Mouse (Mus musculus) spleen, adult 2 months (tissue): ENCODE measurements at regions not wholly inside any gene's neighbourhood (a gene's known extent, or its start where the extent isn't known, plus 50 kb on each side); places are given as distances from the start of the nearest gene placed in this dataset.

Experiments used
- DNase-seq, 2 experiments: peaks; one replicate each; pipeline versions ENCODE4 v3.0.0 to v3.0.0-alpha.2; 2012 to 2021; ENCODE audit warnings: low spot score in 2 of 2, low read depth in 1 of 2
- H3K27ac ChIP-seq: fragments of 200-500 bp; 2 replicates; pipeline ENCODE4 v1.5.1; 2012; ENCODE audit warnings: low read length, inconsistent platforms; ENCODE audit not compliant: insufficient read depth
- H3K27me3 ChIP-seq: fragments of 200-500 bp; 2 replicates; pipeline ENCODE4 v1.6.1; 2012; ENCODE audit warnings: mild to moderate bottlenecking, moderate library complexity, low read length, inconsistent platforms; ENCODE audit not compliant: control insufficient read depth, insufficient read depth
- H3K36me3 ChIP-seq: fragments of 200-500 bp; 2 replicates; pipeline ENCODE4 v1.6.1; 2012; ENCODE audit warnings: mild to moderate bottlenecking, low read length, inconsistent platforms; ENCODE audit not compliant: control insufficient read depth, insufficient read depth
- H3K4me1 ChIP-seq: fragments of 200-500 bp; 2 replicates; pipeline ENCODE4 v1.6.1; 2011; ENCODE audit warnings: inconsistent platforms; ENCODE audit not compliant: control insufficient read depth, insufficient read depth, insufficient read length
- H3K4me3 ChIP-seq: fragments of 200-500 bp; 2 replicates; pipeline ENCODE4 v1.5.1; 2011; ENCODE audit warnings: mild to moderate bottlenecking, inconsistent platforms; ENCODE audit not compliant: insufficient read depth, insufficient read length; ENCODE audit errors: extremely low read depth
- CTCF ChIP-seq: fragments of 200-500 bp; IDR thresholded peaks from 2 replicates; pipeline ENCODE4 v1.5.1; 2011; ENCODE audit warnings: mild to moderate bottlenecking, inconsistent platforms; ENCODE audit not compliant: insufficient read depth, insufficient read length, insufficient replicate concordance; ENCODE audit errors: extremely low read depth
- POLR2A ChIP-seq: fragments of 200-500 bp; IDR thresholded peaks from 2 replicates; pipeline ENCODE4 v1.6.1; 2011; ENCODE audit warnings: low read depth, low read length, inconsistent platforms
- WGBS: fragments of 180-500 bp; shearing (Covaris S2); methylation state at CpG from one replicate; pipeline ENCODE4 v1.1.7; 2018; 5-methylcytosine and 5-hydroxymethylcytosine counted together

DNA sequence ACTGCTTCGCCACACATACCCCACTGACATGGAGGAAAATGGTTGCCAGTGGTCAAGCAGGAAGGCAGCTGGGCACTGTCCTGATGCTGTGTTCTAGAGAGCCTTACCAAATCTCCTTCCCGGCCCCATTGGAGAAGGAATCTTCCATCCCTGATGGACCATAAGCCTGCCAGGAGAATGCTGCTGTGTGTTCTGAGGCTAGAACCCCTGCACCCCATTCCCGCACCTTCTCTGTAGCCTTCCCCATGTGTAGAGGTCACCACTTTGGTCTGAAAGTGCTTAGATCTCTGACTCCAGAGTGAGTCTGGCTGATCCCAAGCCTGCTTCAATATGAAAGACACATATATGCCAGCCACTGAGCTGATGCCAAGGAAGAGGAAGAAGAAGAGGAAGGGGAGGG, 74.1 kb upstream of the Pmepa1 start:
- Histone ChIP-seq H3K4me1 (peaks cover 14% of the 10 kb centered on the region; the same call in 1 of the 2 replicates), H3K27ac (no peak overlapping the region)

DNA sequence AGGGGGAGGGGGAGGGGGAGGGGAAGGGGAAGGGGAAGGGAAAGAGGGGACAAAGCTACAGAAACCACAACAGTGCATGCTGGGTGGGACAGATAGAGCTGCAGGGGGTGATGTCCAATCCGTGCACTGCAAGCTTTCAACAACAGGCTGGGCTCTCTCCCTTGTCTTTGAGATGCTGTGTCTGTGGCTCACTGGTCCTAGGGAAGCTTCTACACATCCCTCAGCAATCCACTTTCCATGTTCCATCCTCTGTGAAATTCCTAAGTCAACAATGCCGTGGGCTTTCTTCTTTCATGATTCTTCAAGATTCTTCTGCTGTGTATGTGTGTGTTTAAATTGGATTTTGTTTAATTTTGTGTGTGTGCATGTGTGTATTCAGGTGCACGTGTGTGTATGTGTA, 74.5 kb upstream of the Pmepa1 start:
- no peak overlapping the region for H3K27ac ChIP-seq
- TF ChIP-seq CTCF (no peak), POLR2A (no peak)
- no peaks in the 10 kb centered on the region for H3K27me3 ChIP-seq
- WGBS = 63% methylated on average over 3 of the region's 3 CpGs
- H3K4me1 ChIP-seq = peaks cover 14% of the 10 kb centered on the region; the same call in 1 of the 2 replicates
- DNase-seq = no peak
- H3K4me3 ChIP-seq = no peak overlapping the region
- H3K36me3 ChIP-seq = no peaks in the 10 kb centered on the region

More for the DNA sequence above, 74.1 kb upstream of the Pmepa1 start:
- TF ChIP-seq POLR2A (no peak), CTCF (no peak)
- H3K36me3 ChIP-seq = no peaks in the 10 kb centered on the region
- no peaks in the 10 kb centered on the region for H3K27me3 ChIP-seq
- no peak for DNase-seq
- 81% methylated on average over 3 of the region's 3 CpGs for WGBS
- no peak overlapping the region for H3K4me3 ChIP-seq

DNA sequence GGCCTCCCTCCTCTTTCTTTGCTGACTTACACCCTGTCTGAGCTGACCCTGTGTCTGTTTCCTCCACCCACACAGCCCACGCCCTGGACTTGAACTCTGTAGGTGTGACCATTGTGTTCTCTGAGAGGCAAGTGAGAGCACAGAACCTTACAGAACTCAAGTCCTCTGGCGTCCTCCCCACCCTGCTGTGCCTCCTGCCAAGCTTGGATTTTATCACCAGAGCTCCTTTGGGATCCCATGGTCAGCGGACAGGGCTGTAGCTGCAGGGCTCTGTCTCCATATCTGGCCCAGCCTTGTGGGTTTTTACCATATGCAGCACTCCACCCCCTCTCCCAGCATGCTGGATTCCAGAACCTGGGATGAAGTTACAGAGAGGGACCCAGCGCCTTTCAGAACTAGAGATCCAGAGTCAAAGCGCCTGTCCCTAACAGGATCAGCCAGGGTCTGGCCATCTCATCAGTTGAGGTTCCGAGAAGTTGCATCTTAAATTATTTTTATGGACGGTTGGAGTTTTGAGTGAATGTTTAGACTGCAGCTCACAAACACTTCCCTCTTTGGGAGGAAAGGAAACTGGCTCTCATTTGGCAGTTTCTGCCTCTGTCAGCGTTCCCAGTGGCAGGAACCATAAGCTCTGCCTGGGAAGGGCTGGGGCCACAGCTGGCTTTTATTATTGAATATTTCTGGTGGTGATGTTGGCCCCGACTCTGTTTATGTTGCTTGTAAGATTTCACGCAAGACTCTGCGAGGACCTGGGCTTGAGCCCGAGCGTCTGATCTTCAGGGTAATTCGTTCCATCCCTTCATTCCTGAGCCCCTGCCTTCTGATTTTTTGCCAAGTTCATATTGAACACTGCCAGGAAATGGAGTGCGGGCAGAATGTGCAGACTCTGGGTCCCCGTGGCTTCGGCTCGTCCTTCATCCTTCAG, 75.8 kb upstream of the Pmepa1 start:
- no peak for DNase-seq
- no peak overlapping the region for H3K4me3 ChIP-seq
- H3K4me1 ChIP-seq = peaks cover 14% of the 10 kb centered on the region; the same call in 1 of the 2 replicates

GRCm38 (mm10) chr2:173352756-173353139, 76.4 kb upstream of the Pmepa1 start:
- Histone ChIP-seq H3K4me3 (no peak overlapping the region), H3K36me3 (no peaks in the 10 kb centered on the region), H3K4me1 (peaks cover 14% of the 10 kb centered on the region; the same call in 1 of the 2 replicates), H3K27ac (peak overlapping the region; percentile 11; the same call in 1 of the 2 replicates), H3K27me3 (no peaks in the 10 kb centered on the region)
- TF ChIP-seq POLR2A (no peak), CTCF (no peak)
- DNase-seq = no peak
- WGBS = 54% methylated on average over 3 of the region's 3 CpGs

More for the DNA sequence above, 75.8 kb upstream of the Pmepa1 start:
- Histone ChIP-seq H3K36me3 (no peaks in the 10 kb centered on the region), H3K27me3 (no peaks in the 10 kb centered on the region), H3K27ac (peak overlapping the region; percentile 27; the same call in 1 of the 2 replicates)
- 68% methylated on average over 18 of the region's 18 CpGs for WGBS
- TF ChIP-seq CTCF = no peak
- no peak for TF ChIP-seq POLR2A

- Histone ChIP-seq H3K4me3 (no peak overlapping the region), H3K27me3 (no peaks in the 10 kb centered on the region), H3K4me1 (peaks cover 14% of the 10 kb centered on the region; the same call in 1 of the 2 replicates), H3K36me3 (no peaks in the 10 kb centered on the region), H3K27ac (no peak overlapping the region)
- TF ChIP-seq CTCF (no peak), POLR2A (no peak)
- WGBS = 82% methylated on average over 16 of the region's 16 CpGs
- no peak for DNase-seq
These were observed 77.3 kb upstream of the Pmepa1 start for GRCm38 (mm10) chr2:173353435-173354241.

DNA sequence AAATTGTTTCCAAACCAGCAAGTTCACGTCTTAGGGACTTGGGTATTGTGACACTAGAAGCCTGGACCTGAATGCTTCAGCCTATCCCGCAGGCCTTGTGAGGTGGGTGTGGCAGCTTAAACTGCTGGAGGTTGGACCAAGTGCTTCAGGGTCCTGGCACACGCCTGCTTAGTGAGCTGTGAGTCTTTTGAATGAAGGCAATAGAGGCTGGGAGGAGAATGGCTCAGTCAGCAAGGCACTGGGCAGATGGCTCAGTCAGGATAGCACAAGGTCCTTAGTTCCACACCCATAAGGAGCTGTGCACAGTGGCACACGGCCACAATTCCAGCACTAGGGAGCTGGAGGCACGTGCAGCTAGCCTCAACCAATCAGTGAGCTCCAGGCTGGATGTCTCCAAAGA, 80.5 kb upstream of the Pmepa1 start:
- no peaks in the 10 kb centered on the region for H3K36me3 ChIP-seq
- H3K27ac ChIP-seq = no peak overlapping the region
- no peaks in the 10 kb centered on the region; the same call in 1 of the 2 replicates for H3K4me1 ChIP-seq
- H3K27me3 ChIP-seq = no peaks in the 10 kb centered on the region
- no peak for DNase-seq
- 77% methylated on average over 5 of the region's 5 CpGs for WGBS
- no peak for TF ChIP-seq POLR2A
- no peak overlapping the region for H3K4me3 ChIP-seq
